Mouse (Mus musculus) olfactory bulb, adult 2 months (tissue): ENCODE results near the gene Hmgb1.

Experiments
- CTCF ChIP-seq: fragments of 200-500 bp; IDR thresholded peaks from 2 replicates; pipeline ENCODE4 v1.5.1; 2012; ENCODE audit warnings: low read depth, mild to moderate bottlenecking, low read length, moderate library complexity; ENCODE audit not compliant: insufficient read depth
- POLR2A ChIP-seq: fragments of 200-500 bp; IDR thresholded peaks from 2 replicates; pipeline ENCODE4 v1.6.1; 2012; ENCODE audit warnings: mild to moderate bottlenecking, low read depth, low read length, moderate library complexity; ENCODE audit not compliant: insufficient read depth

DNA sequence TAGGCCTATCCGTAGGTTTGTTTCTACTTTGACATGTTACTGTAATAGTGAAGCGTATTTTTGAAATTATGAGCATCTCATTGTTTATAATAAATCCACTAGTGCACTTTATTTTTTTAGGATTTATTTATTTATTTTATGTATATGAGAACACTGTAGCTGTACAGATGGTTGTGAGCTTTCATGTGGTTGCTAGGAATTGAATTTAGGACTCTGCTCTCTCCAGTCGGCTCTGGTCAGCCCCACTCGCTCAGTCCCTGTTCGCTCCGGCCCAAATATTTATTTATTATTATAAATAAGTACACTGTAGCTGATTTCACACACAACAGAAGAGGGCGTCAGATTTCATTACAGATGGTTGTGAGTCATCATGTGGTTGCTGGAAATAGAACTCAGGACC is 24.5 kb upstream of the Hmgb1 start:
- no peak for TF ChIP-seq CTCF
- TF ChIP-seq POLR2A, result no peak
